Mouse (Mus musculus) mouse embryonic stem cell (cell line): ENCODE results near the gene Il12rb2.

Source experiments
- in situ Hi-C, 2 experiments: fragments of 300-500 bp; cut with MboI; formaldehyde crosslinking; loops; 1 replicate in 1 of 2; 3 replicates in 1 of 2; pipeline ENCODE4 v1.14.3; 2019 to 2020; ENCODE audit warnings: low sequenced_read_pairs in 2 of 2, low pct_unique_long_range_greater_than_20kb in 1 of 2, mixed read lengths in 1 of 2; ENCODE audit not compliant: unreplicated experiment in 1 of 2

Gene Il12rb2

GRCm38 (mm10) chr6:67375982-67376391 is at the start of gene Il12rb2:
Gene Il12rb2 (minus strand): TSS chr6:67376188.
- in situ Hi-C loops, result no loop called here

GRCm38 (mm10) chr6:67421761-67422160 is 45.8 kb upstream of the Il12rb2 start:
- in situ Hi-C loops, result no loop called here

GRCm38 (mm10) chr6:67416557-67416956 is 40.6 kb upstream of the Il12rb2 start:
- in situ Hi-C loops, result no loop called here

- in situ Hi-C loops, result no loop called here
These were observed 39.3 kb upstream of the Il12rb2 start for GRCm38 (mm10) chr6:67415276-67415675.

GRCm38 (mm10) chr6:67413378-67413777 is 37.4 kb upstream of the Il12rb2 start:
- in situ Hi-C loops, result no loop called here

GRCm38 (mm10) chr6:67405281-67405682 is 29.3 kb upstream of the Il12rb2 start:
- in situ Hi-C loops, result no loop called here

- in situ Hi-C loops, result no loop called here
These were observed 23.6 kb upstream of the Il12rb2 start for GRCm38 (mm10) chr6:67399551-67399950.

- in situ Hi-C loops, result no loop called here
These were observed 10.2 kb downstream of the Il12rb2 start for GRCm38 (mm10) chr6:67365785-67366184.

GRCm38 (mm10) chr6:67348065-67348464 is 27.9 kb downstream of the Il12rb2 start:
- in situ Hi-C loops, result no loop called here

GRCm38 (mm10) chr6:67339494-67339893 is 36.5 kb downstream of the Il12rb2 start:
- in situ Hi-C loops, result no loop called here

- in situ Hi-C loops, result no loop called here
These were observed 38.0 kb downstream of the Il12rb2 start for GRCm38 (mm10) chr6:67337943-67338342.

- in situ Hi-C loops, result loop anchor here (10.0 to 25.0 kb wide), 3 partner anchors 136 to 361 kb away; no protein-coding TSS in a partner anchor
These were observed 52.2 kb downstream of the Il12rb2 start for GRCm38 (mm10) chr6:67323788-67324187.

GRCm38 (mm10) chr6:67318451-67318850 is 57.5 kb downstream of the Il12rb2 start:
- in situ Hi-C loops, result loop anchor here in 1 of 2 experiments (25.0 kb wide), 2 partner anchors 131 to 356 kb away; no protein-coding TSS in a partner anchor

- in situ Hi-C loops, result loop anchor here in 1 of 2 experiments (25.0 kb wide), 2 partner anchors 131 to 356 kb away; no protein-coding TSS in a partner anchor
These were observed 58.1 kb downstream of the Il12rb2 start for GRCm38 (mm10) chr6:67317827-67318338.

- in situ Hi-C loops, result loop anchor here in 1 of 2 experiments (25.0 kb wide), 2 partner anchors 130 to 355 kb away; no protein-coding TSS in a partner anchor
These were observed 58.9 kb downstream of the Il12rb2 start for GRCm38 (mm10) chr6:67317068-67317467.

- in situ Hi-C loops, result loop anchor here in 1 of 2 experiments (25.0 kb wide), 2 partner anchors 127 to 352 kb away; no protein-coding TSS in a partner anchor
These were observed 61.3 kb downstream of the Il12rb2 start for GRCm38 (mm10) chr6:67314697-67315096.

GRCm38 (mm10) chr6:67309752-67310151 is 66.2 kb downstream of the Il12rb2 start:
- in situ Hi-C loops, result loop anchor here in 1 of 2 experiments (25.0 kb wide), 2 partner anchors 122 to 347 kb away; no protein-coding TSS in a partner anchor

GRCm38 (mm10) chr6:67308994-67309393 is 67.0 kb downstream of the Il12rb2 start:
- in situ Hi-C loops, result loop anchor here in 1 of 2 experiments (25.0 kb wide), 2 partner anchors 122 to 347 kb away; no protein-coding TSS in a partner anchor

GRCm38 (mm10) chr6:67303210-67303609 is 72.8 kb downstream of the Il12rb2 start:
- in situ Hi-C loops, result loop anchor here in 1 of 2 experiments (25.0 kb wide), 2 partner anchors 116 to 341 kb away; no protein-coding TSS in a partner anchor

- in situ Hi-C loops, result loop anchor here in 1 of 2 experiments (25.0 kb wide), 2 partner anchors 115 to 340 kb away; no protein-coding TSS in a partner anchor
These were observed 73.5 kb downstream of the Il12rb2 start for GRCm38 (mm10) chr6:67302471-67302870.
